Mouse (Mus musculus) monocyte, adult 5-6 weeks (primary cell): ENCODE data around the gene Chrm1. TPM values are rescaled to one million over a fixed set of nuclear protein-coding genes. Genes with fewer than 3 reads are reported as not detected.
A peak's percentile ranks its signal among the peaks of the same experiment; 100 is the strongest.

Experiments used
- ATAC-seq: fragments of 153-309, 156-312 bp; replicated peaks from 2 replicates; pipeline ENCODE4 v1.8.0; 2017; ENCODE audit warnings: mild to moderate bottlenecking; ENCODE audit not compliant: low TSS enrichment, insufficient number of reproducible peaks, severe bottlenecking, poor library complexity, low FRiP score
- total RNA-seq: library from RNA; stranded (forward); fragments of 200-1000, 200-491, 200-594 nt; gene quantifications from 3 replicates; pipeline ENCODE4 v1.2.3, GENCODE M21; 2017

The Chrm1 gene
- total RNA-seq, 1 experiment from 2014 or later = not detected

DNA sequence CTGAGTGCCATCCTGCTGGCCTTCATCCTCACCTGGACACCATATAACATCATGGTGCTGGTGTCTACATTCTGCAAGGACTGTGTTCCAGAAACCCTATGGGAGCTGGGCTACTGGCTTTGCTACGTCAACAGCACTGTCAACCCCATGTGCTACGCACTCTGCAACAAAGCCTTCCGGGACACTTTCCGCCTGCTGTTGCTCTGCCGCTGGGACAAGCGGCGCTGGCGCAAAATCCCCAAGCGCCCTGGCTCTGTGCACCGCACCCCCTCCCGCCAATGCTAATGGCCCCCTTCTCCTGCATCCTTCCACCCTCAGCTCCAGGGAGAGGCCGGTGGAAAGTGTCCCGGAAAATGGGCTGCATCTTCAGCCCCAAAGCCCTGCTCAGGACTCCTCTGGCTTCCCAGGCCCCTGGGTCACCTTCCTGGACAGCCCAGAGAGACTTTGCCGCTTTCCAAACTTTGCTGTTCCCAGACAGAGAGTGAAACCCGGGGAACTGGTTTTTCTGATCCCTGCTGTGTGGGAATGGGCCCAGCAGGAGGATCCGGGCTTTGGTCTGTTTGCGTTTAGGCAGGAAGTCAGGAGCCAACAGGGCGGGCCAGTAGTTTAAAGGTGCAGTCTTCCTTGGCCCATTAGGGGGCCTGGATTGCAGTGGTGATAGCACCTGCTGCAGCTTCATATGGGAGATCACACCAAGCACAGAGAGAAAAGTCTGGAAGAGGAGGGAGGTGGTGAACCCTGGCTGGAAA lies 15.6 kb downstream of the Chrm1 start:
- ATAC-seq = no peak

DNA sequence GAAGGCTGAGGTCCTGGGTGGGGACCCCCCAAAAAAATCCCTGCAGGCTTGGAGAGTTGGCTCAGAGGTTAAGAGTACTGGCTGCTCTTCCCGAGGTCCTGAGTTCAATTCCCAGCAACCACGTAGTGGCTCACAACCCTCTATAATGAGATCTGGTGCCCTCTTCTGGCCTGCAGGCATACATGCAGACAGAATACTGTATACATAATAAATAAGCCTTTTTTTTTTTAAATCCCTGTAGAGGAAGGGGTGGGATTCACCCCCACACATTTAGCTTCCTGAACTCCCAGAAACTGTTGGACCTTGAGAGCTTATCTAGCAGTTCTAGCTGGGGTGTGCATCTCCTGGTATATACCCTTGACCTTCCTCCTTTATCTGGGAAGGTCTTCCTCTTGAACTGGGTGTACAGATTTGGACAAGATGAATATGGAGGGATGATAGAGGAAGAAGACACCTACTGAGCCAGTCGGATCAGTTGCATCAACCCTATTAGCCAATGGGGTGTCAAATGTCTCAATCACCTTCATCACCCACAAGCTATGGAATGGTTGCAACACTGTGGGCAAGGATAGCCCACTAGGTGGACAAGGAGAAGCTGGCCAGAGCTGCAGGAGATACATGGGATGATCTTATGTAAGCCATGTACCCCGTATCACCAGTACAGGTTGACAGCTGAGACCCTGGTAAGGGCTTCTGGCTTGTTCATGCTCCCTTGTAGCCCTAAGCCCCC lies 18.2 kb downstream of the Chrm1 start:
- ATAC-seq = no peak

DNA sequence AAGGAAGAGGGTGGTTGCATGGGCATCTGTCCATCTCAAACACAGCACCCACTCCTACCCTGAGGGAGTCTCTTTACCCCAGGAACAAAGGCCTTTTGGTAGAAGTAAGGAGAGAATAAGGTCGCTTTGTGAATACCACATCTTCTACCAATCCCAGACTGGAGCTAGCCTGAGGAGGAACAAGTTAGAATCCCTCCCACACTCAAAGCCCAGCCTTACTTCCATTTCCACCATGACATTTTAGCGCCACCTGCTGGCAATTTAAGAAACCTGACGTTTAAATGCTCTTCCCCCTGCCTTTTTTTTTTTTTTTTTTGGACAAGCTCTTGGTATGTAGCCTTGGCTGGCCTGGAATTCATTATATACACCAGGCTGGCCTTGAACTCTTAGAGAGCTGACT lies 19.4 kb downstream of the Chrm1 start:
- ATAC-seq = peak; percentile 40; the same call in 1 of the 2 replicates

DNA sequence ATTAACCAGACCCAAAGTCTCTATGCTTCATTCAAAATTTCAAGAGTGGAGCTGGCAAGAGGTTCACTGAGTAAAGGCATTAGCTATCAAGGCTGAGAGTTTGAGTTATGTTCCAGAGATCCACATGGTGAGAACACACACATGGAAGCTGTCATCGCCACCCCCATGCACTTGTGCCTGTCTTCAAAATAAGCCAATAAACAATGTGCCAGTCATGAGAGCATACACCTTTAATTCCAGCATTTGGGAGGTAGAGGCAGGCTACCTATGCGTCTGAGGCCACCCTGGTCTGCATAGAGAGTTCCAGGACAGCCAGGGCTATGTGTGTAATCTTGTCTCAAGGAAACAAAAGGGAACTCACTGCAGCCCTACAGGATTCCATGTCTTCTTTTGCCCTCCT lies 20.0 kb downstream of the Chrm1 start:
- ATAC-seq = no peak

DNA sequence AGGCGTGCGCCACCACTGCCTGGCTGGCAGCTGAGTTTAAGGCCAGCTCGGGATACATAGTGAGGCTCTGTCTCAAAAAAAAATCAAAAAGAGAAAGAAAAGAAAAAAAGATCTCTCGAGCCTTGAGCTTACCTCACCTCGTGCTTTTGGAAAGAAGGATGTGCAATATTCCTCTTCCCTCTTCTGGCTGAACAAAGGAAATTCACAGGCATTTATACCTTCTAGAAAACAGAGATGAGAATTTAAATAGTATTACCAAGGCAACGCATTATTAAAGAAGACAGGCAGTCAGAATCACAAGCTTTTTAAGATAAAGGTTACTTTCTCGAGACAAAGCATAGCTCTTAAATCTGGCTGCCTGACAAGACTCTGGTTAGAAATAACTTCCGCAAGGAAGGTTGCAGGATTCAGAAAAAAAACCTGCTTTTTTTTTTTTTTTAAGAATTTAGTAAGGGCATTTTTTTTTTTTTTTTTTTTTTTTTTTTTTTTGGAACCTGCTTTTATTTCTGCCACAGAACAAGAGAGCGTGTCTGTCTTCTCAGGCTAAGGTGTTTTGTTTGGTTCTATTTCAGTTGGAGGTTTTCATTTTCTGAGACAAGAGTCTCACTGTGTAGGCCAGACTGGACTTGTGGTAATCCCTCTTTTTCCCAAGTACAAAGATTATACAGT lies 28.4 kb downstream of the Chrm1 start:
- no peak for ATAC-seq

DNA sequence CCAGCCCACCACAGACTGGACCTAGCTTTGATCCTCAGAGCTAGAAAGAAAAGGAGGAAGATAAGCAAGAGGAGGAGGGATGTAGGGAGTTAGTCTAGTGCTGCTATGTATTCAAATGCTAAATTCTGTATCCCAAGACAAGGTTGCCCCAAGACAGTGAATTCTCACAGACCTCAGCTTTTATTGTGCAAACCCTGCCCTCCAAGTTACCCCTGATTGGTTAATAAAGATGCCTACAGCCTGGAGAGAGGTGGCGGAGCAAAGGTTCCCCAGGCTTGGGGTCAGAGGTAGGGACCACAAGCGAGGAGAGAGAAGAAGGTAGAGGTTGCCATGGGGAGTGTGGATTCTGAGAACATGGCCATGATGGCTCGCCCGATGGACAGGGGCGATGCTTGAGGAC lies 29.2 kb downstream of the Chrm1 start:
- no peak for ATAC-seq

DNA sequence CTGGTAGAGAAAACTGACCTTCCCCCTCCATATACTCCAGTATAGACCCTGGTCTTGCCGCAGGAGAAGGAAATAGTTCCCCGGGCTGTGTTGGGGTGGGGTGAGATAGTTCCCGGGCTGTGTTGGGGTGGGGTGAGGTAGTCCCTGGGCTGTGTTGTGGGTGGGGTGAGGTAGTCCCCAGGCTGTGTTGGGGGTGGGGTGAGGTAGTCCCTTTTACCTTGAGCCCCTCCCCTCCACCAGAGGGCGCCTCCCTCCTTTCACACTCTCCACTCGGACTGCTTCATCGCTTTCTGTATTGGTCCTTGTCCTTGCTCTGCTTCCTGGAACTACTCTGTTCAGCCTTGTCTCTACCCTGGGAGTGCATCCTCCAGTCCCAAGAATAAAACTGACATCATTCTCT lies 31.7 kb downstream of the Chrm1 start:
- ATAC-seq = peak; percentile 52

DNA sequence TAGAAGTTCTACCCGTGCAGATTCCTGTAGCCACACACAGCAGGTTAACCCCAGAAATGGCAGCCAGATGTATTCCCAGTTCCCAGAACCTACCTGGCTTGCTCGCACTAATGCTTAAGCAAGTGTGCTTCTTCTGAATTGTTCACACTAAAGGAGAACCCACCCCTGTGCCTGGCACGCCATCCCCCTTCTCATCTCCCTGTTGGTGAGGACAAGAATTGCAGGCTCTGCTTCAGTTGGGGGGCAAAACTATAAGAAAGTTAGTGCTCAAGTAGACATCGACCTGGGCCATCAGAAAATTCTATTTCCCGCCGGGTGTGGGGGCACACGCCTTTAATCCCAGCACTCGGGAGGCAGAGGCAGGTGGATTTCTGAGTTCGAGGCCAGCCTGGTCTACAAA lies 36.1 kb downstream of the Chrm1 start:
- no peak for ATAC-seq

DNA sequence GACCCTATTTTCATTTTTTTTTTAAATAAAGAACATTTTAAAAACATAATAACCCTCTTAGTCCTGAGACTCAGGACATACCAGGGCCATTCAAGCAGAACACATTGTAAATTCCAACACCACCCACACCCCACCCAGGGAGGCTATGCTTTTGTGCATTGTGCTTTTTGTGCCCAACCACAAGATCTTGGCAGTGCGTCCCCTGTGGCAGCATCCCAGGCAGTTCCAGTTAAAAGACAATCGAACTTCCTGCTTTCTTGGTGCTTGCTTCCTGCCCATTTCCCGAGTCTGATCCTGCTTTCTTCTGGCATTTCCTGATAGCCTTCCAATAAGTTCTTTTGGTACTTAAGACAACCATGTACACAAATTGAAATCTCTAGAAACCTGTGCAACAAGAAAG lies 38.9 kb downstream of the Chrm1 start:
- no peak for ATAC-seq

DNA sequence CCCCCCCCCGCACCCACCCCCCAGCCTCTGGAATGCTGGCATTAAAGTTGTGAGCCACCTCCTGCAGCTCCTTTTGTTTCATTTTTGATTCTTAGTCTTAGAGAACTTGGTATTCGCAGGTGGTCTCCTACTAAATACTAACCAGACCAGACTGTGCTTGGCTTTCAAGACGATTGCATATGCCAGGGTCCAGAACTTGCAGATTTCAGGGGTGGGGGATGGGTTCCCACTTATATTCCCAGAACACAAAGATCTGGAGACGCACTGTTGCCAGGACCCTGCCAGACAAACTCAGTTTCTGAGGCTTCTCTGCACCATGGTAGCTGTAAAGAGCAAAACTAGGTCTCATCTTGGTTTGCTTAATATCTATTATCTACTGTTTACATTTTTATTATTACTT lies 40.0 kb downstream of the Chrm1 start:
- no peak for ATAC-seq

DNA sequence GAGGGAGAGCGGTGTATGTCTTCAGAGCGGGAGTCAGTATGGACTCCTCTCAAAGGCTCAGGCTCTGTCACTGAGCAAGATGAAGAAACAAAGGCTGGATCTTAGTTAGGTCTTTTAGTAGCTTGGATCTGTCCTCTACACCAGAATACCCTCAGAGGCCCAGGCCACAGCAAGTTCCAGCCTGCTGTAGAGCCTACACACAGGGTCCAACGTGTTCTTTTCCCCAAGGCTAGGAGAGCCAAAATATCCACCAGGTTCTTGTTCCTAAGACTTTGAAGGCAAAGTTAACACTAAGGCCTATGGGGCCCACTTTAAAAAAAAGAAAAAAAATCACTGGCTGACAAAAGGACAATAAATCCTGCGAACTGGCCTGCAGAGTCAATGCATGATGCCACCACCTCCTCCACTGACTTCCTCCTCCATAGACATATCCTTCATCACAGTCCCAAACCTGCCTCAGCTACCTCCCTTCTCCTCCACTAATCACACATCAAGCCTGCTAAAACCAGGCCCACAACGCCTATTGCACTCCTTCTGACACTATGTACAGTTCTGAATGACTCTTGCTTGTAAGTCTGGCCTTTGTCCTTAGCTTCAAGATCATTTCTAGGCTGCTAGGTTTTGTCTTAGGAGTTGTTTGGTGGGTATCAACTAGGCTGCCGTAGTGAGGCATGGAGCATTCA lies 41.6 kb downstream of the Chrm1 start:
- no peak for ATAC-seq

DNA sequence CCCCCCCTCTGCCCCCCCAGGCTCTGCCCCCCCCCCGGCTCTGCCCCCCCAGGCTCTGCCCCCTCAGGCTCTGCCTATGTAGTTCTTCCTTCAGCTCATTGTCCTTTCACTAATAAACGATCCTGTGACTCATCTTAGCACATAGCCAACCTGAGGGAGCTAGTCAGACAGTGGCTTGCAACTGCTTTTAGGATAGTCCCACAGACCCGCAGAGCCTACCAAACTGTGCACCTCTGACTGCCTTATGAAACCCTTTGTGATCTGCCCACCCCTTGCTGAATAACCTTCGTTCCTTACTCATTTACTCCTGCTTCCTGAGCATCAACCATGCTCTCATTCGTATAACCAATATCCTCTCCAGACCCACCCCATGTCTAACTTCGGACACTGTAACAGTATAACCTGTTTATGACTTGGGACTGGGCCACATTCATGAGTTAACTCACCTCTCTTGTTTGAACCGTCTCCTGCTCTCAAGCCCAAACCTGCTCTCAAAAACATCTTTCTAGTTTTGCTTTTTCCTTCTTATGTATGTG lies 42.6 kb downstream of the Chrm1 start:
- ATAC-seq = no peak

DNA sequence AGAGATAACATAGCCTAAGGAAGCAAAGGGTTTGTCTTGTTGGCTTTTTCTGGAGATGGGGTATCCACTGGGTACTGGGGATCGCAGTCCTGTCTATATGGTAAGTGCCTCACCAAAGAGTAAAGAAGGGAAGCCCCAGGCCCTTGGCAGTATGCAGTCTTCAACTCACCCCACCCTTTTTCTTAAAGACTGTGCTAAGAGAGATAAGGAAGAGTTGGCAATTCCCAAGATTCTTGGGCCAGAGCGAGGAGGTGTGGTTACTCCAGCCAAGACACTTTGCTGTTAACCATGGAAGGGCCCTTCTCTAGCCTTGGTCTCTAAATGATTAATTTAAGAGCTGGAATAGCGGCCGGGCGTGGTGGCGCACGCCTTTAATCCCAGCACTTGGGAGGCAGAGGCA lies 43.3 kb downstream of the Chrm1 start:
- ATAC-seq = no peak

DNA sequence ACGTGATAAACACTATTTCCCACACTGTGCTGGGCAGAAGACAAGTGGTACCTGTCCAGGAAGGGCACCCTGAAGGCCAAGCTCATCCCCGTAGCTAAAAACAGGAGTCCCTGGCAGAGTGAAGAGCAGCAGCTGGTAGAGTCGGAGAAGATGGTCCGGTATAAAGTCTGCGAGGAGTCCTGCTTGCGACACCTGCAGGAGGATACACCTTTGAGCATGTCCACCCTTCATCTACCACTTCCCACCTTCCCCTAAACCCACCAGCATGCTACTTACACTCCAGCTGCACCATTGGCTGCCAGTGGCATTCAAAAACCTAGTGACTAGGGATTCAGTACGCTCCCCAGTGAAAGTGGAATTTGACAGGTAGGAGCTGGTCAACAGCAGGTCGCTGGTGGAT lies 45.4 kb downstream of the Chrm1 start:
- ATAC-seq = no peak

DNA sequence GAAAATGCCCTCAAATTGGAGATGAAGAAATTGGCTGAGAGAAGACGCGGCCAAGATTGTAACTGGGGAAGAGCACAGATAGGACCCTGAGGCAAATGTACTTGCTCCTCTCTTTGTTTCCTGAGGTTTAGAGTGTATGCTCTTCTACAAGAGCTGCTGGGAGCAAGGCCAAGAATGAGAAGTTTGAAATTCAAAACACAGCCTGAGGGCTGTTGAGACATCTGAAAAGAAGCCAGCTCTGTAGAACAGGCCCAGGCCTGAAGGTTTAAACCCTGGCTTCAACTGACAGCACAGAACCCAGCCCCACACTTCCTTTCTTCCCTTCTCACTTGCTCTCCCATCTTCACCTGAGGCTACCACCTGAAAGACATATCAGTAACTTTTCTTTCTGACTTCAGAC lies 46.5 kb downstream of the Chrm1 start:
- no peak for ATAC-seq

DNA sequence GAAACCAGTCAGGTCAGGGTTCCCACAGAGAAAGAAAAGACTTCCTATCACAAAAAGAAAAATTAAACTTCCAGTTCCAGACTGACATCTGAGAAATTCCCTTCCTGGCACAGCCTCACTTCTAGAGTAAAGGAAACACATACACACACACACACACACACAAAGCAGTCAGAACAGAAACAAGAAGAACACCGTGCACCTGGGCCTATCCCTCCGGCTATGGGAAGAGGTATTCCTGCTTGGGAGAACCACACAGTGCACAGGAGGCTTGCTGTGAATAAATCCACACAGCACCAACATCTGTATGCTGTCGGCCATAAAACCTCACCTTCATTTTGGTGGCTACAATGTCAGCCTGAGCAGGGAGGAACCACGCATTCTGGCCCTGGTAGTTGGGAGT lies 47.9 kb downstream of the Chrm1 start:
- ATAC-seq = no peak

DNA sequence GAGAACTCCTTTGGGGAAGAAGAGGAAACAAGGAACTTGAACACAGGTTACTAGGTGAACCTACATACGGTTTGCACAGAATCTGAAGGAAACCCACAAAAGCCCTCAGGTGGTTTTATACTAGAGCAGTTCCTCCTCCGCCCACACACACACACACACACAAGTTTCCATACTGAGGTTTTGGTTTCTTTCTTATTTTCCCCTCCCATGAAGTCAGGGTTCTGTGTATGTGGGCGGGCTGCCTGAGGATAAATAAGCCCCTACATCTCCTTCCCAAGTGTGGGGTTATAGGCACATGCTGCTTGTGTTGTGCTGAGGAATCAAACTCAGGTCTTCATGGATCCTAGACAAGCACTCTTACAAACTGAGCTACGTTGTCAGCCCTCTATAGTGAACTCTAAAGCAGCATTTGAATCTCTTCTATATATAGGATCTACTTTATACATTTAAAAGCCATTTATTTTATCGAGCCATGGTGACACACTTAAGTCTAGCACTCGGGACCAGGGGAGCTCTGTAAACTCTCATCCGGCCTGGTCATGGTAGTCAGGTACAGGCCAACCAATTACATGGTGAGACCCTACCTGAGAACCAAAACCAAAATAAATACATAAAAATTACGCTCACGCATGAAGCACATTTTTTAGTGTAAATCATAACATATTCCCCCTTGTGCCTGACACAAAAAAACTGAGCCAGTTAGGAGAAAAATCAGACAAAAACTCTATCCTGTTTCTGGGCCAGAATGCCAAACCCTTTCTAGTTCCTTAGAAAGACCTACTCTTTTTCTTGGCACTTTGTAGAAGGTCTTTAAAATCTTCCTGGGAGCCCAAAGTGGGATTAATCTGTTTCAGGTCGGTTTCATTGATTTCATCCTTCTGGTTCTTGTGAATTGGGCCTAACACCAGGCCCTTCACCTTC lies 48.6 kb downstream of the Chrm1 start:
- ATAC-seq = no peak

DNA sequence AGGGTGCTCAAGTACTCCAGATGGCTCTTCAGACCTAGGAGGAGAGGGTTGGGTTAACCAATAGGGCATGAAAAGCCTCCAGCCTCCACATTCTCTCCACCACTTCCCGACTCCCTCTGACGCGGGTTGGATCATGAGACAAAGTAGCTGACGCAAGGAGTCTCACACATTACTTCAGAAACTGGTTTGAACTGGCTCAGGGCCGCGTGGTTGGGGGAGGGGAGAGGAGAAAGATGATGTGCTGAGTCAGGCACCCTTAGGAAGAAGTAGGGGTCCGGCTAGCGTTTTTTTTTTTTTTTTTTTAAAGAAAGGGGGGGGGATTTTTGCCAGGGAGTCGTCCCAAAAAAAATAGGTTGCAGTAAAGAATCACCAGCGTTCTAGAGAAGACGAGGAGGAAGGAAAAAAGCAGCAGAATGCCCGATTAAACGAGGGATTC lies 49.3 kb downstream of the Chrm1 start:
- peak; percentile 54 for ATAC-seq
